Mouse (Mus musculus) retina, embryonic 14.5 days (tissue): ENCODE data around the gene Rin3.

Experiments
- DNase-seq: peaks from one replicate; pipeline ENCODE4 v3.0.0-alpha.2; 2015; ENCODE audit warnings: low spot score

The Rin3 gene

GRCm38 (mm10) chr12:102330731-102331130 lies 47.9 kb downstream of the Rin3 start:
- no peak for DNase-seq

- no peak for DNase-seq
Measured at GRCm38 (mm10) chr12:102333101-102333500, 50.3 kb downstream of the Rin3 start.

GRCm38 (mm10) chr12:102339085-102339484 lies 56.2 kb downstream of the Rin3 start:
- DNase-seq = no peak

GRCm38 (mm10) chr12:102340471-102340870 lies 57.6 kb downstream of the Rin3 start:
- no peak for DNase-seq

GRCm38 (mm10) chr12:102342147-102342546 lies 59.3 kb downstream of the Rin3 start:
- no peak for DNase-seq

GRCm38 (mm10) chr12:102342602-102343001 lies 59.8 kb downstream of the Rin3 start:
- no peak for DNase-seq

- no peak for DNase-seq
Measured at GRCm38 (mm10) chr12:102345031-102345815, 62.4 kb downstream of the Rin3 start.

GRCm38 (mm10) chr12:102346507-102346906 lies 63.7 kb downstream of the Rin3 start:
- DNase-seq = peak; percentile 69

- no peak for DNase-seq
Measured at GRCm38 (mm10) chr12:102348447-102348846, 65.6 kb downstream of the Rin3 start.

- DNase-seq = no peak
Measured at GRCm38 (mm10) chr12:102350997-102351396, 68.1 kb downstream of the Rin3 start.

GRCm38 (mm10) chr12:102354126-102354984 lies 71.5 kb downstream of the Rin3 start:
- no peak for DNase-seq

- no peak for DNase-seq
Measured at GRCm38 (mm10) chr12:102355784-102356183, 72.9 kb downstream of the Rin3 start.

- DNase-seq = no peak
Measured at GRCm38 (mm10) chr12:102356781-102357180, 73.9 kb downstream of the Rin3 start.

GRCm38 (mm10) chr12:102359390-102359789 lies 76.5 kb downstream of the Rin3 start:
- DNase-seq = no peak

- no peak for DNase-seq
Measured at GRCm38 (mm10) chr12:102361189-102362161, 78.6 kb downstream of the Rin3 start.

GRCm38 (mm10) chr12:102365016-102365415 lies 82.2 kb downstream of the Rin3 start:
- no peak for DNase-seq

- no peak for DNase-seq
Measured at GRCm38 (mm10) chr12:102366126-102366816, 83.4 kb downstream of the Rin3 start.

- DNase-seq = no peak
Measured at GRCm38 (mm10) chr12:102367075-102367474, 84.2 kb downstream of the Rin3 start.

- DNase-seq = no peak
Measured at GRCm38 (mm10) chr12:102368066-102368465, 85.2 kb downstream of the Rin3 start.

- DNase-seq = no peak
Measured at GRCm38 (mm10) chr12:102368556-102368955, 85.7 kb downstream of the Rin3 start.
